Comparison of ENCODE assay signal across 17 mouse cellular contexts in the genomic region with DNA sequence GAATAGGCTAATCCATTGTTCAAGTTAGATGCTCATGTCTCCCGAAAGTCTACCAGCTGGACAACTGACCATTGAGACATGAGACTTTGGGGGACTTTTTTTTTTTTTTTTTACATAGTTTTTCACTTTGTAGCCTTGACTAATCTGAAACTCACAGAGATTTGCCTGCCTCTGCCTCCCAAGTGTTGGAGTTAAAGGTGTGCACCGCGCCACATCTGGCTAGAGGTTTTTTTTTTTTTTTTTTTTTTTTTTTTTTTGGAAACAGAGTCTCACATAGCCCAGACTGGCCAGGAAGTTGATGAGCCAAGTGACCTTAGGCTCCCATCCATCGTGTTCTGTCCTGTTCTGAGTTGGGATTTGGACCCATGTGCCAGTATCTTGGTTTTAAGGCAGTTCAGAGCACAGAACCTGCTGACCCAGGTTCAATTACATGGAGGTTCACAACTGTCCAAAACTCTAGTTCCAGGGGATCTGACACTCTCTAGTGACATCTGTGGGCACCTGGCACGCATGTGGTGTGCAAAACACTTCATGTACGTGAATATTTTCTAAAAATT.
"Had no signal": no experiment of that assay in that cellular context is flagged by ENCODE, and none has a peak within 500 bp of the region (broad histone marks: within the 10 kb centered on the region; RNA-seq: fewer than 3 reads in every experiment).

No protein-coding gene starts in this region.

- H3K4me3 ChIP-seq: lung, embryonic 15.5 days; megakaryocyte, embryonic 14.5 days; midbrain, embryonic 12.5 days; neural tube, embryonic 12.5 days; stomach, embryonic 15.5 days had no signal

- H3K9ac ChIP-seq: liver, embryonic 14.5 days; lung, embryonic 15.5 days; midbrain, embryonic 12.5 days; neural tube, embryonic 12.5 days; stomach, embryonic 15.5 days had no signal

- DNase-seq: lung, adult 2 months; lung, postnatal 14 days; lung, postnatal 36 days; midbrain, embryonic 14.5 days; right cerebral cortex, postnatal 14 days; thymus, adult 2 months; thymus, postnatal 25 days; thymus, postnatal 4 days had no signal

- H3K4me2 ChIP-seq: lung, embryonic 15.5 days; midbrain, embryonic 12.5 days; neural tube, embryonic 12.5 days; stomach, embryonic 15.5 days had no signal

- H3K9me3 ChIP-seq: stomach, embryonic 15.5 days had no signal

- H3K27me3 ChIP-seq: lung, embryonic 15.5 days; megakaryocyte, embryonic 14.5 days; midbrain, embryonic 12.5 days; neural tube, embryonic 12.5 days; stomach, embryonic 15.5 days had no signal

- ATAC-seq: lung, postnatal 0 days had no signal

- H3K4me1 ChIP-seq: midbrain, embryonic 12.5 days had no signal

- H3K27ac ChIP-seq: liver, embryonic 14.5 days; lung, embryonic 15.5 days; macrophage; midbrain, embryonic 12.5 days; neural tube, embryonic 12.5 days; stomach, embryonic 15.5 days; stomach, postnatal 0 days had no signal
